26 mouse cellular contexts compared by ENCODE assay signal in genomic region chr17:45517549-45518215, GRCm38 (mm10). TPM values are rescaled to one million over a fixed set of nuclear protein-coding genes. Genes with fewer than 3 reads are reported as not detected.
A peak's percentile ranks its signal among the peaks of the same experiment; 100 is the strongest.
DNase-seq lines count a peak whose midpoint lies in the region; ATAC-seq and TF ChIP-seq lines count a peak whose summit lies in the region.
"Had no signal": no experiment of that assay in that cellular context is flagged by ENCODE, and none has a peak within 500 bp of the region (broad histone marks: within the 10 kb centered on the region; RNA-seq: fewer than 3 reads in every experiment).

No protein-coding gene starts in this region.

- ATAC-seq in hematopoietic stem cell, adult 5-6 weeks (replicated peaks in 1 of 2; ENCODE audit: insufficient read depth in 1 of 2, low FRiP score in 2 of 2, low TSS enrichment in 1 of 2, low read depth in 1 of 2, poor library complexity in 2 of 2, severe bottlenecking in 2 of 2), result peak; percentile 17 to 46; a peak in 1 of 4 replicates
- no peak for ATAC-seq in lung, postnatal 0 days
- no peak for ATAC-seq in kidney, embryonic 15.5 days (replicated peaks; ENCODE audit: low FRiP score)
- ATAC-seq: activated CD4-positive, CD25-positive, alpha-beta regulatory T cell, adult 4 months; CD4-positive, CD25-positive, alpha-beta regulatory T cell, adult 4 months; intestine, embryonic 15.5 days; Patski had no signal

- no peak overlapping the region for H3K27ac ChIP-seq in lung, postnatal 0 days (ENCODE audit: low read length)
- H3K27ac ChIP-seq in kidney, embryonic 15.5 days, result no peak overlapping the region
- H3K27ac ChIP-seq: embryonic facial prominence, embryonic 12.5 days; forebrain, embryonic 12.5 days; hindbrain, embryonic 13.5 days; intestine, embryonic 15.5 days had no signal

- peaks cover 75% of the 10 kb centered on the region for H3K4me1 ChIP-seq in E14TG2a.4 (replicated peaks; ENCODE audit: low read depth, low read length)
- H3K4me1 ChIP-seq in lung, postnatal 0 days (ENCODE audit: insufficient read depth, low read depth, low read length), result no peaks in the 10 kb centered on the region
- H3K4me1 ChIP-seq in kidney, embryonic 15.5 days, result peaks cover 3% of the 10 kb centered on the region

- H3K36me3 ChIP-seq in E14TG2a.4 (ENCODE audit: insufficient read depth, low read length), result peaks cover 78% of the 10 kb centered on the region
- H3K36me3 ChIP-seq in lung, postnatal 0 days (ENCODE audit: insufficient read depth, low read length), result no peaks in the 10 kb centered on the region
- H3K36me3 ChIP-seq in kidney, embryonic 15.5 days, result peaks cover 34% of the 10 kb centered on the region

- H3K4me2 ChIP-seq in lung, postnatal 0 days (replicated peaks; ENCODE audit: low read depth, low read length), result no peak overlapping the region
- H3K4me2 ChIP-seq in kidney, embryonic 15.5 days, result no peak overlapping the region
- H3K4me2 ChIP-seq: embryonic facial prominence, embryonic 12.5 days; forebrain, embryonic 12.5 days; heart, embryonic 12.5 days; hindbrain, embryonic 13.5 days; intestine, embryonic 15.5 days had no signal

- TF ChIP-seq CTCF in E14TG2a.4 (conservative IDR thresholded peaks at IDR 0.05; ENCODE audit: low read length), result no peak
- no peak for TF ChIP-seq CTCF in lung, postnatal 0 days (IDR thresholded peaks at IDR 0.05)

- WGBS in lung, postnatal 0 days, result 86% methylated on average over 28 of the region's 28 CpGs
- 89% methylated on average over 28 of the region's 28 CpGs for whole genome bisulfite sequencing in kidney, embryonic 15.5 days

- H3K9ac ChIP-seq in lung, postnatal 0 days (replicated peaks; ENCODE audit: low read depth), result no peak overlapping the region
- no peak overlapping the region for H3K9ac ChIP-seq in kidney, embryonic 15.5 days
- H3K9ac ChIP-seq: embryonic facial prominence, embryonic 12.5 days; forebrain, embryonic 12.5 days; forebrain, postnatal 0 days; heart, embryonic 12.5 days; intestine, embryonic 15.5 days had no signal

- H3K27me3 ChIP-seq in E14TG2a.4 (ENCODE audit: insufficient read depth, low read length), result no peaks in the 10 kb centered on the region
- H3K27me3 ChIP-seq in lung, postnatal 0 days (replicated peaks; ENCODE audit: insufficient read depth, low read length), result no peaks in the 10 kb centered on the region
- 0 out of 2 replicates have a peak, but pooled peaks cover 6% of the 10 kb centered on the region for H3K27me3 ChIP-seq in kidney, embryonic 15.5 days
- H3K27me3 ChIP-seq: embryonic facial prominence, embryonic 12.5 days; forebrain, embryonic 12.5 days; heart, embryonic 12.5 days; hindbrain, embryonic 13.5 days; intestine, embryonic 15.5 days; Patski had no signal

- peak; percentile 61 for DNase-seq in cerebellum, adult 9-10 months
- DNase-seq in cerebellum, postnatal 4 days (ENCODE audit: low spot score in 2 of 2), result no peak
- DNase-seq in cerebellum, adult 9-11 months, result peak; percentile 69
- no peak for DNase-seq in lung, postnatal 0 days (ENCODE audit: low spot score)
- DNase-seq in layer of hippocampus, adult 9-11 months, result no peak
- DNase-seq: adrenal gland, postnatal 14 days; B cell, adult 2 months; forebrain, postnatal 0 days; gastrocnemius, postnatal 14 days; kidney, adult 18-20 months had no signal

- 0 out of 2 replicates have a peak overlapping the region, but pooled peaks have one; percentile 4 for H3K4me3 ChIP-seq in E14TG2a.4 (replicated peaks; ENCODE audit: low read length)
- H3K4me3 ChIP-seq in lung, postnatal 0 days (ENCODE audit: low read depth, low read length), result no peak overlapping the region
- no peak overlapping the region for H3K4me3 ChIP-seq in kidney, embryonic 15.5 days (replicated peaks)
- H3K4me3 ChIP-seq: embryonic facial prominence, embryonic 12.5 days; forebrain, embryonic 12.5 days; heart, embryonic 12.5 days; hindbrain, embryonic 13.5 days; intestine, embryonic 15.5 days had no signal

- no peaks in the 10 kb centered on the region for H3K9me3 ChIP-seq in E14TG2a.4 (ENCODE audit: low read length)
- H3K9me3 ChIP-seq in lung, postnatal 0 days (ENCODE audit: low read length), result no peaks in the 10 kb centered on the region
- no peaks in the 10 kb centered on the region for H3K9me3 ChIP-seq in kidney, embryonic 15.5 days (replicated peaks)
- H3K9me3 ChIP-seq: embryonic facial prominence, embryonic 12.5 days; forebrain, embryonic 12.5 days; heart, embryonic 12.5 days; hindbrain, embryonic 13.5 days; intestine, embryonic 15.5 days had no signal

- TF ChIP-seq EP300 in lung, postnatal 0 days (IDR thresholded peaks at IDR 0.05), result no peak

RNA-seq across cellular contexts. Expression of gene Tcte1, which starts 5.6 kb away (rescaled TPM):
- not detected in 2 replicates for total RNA-seq in hematopoietic stem cell, adult 5-6 weeks (2017)
- 2.7 and 2.8 TPM in 2 replicates for polyA plus RNA-seq in lung, postnatal 0 days (2015; fragmentation: Nextera tagmentation; extraction: Ambion mirVana)
- polyA plus RNA-seq in kidney, embryonic 15.5 days (2015; fragmentation: Nextera tagmentation; extraction: Ambion mirVana), result 0.14 and 0.22 TPM in 2 replicates
- total RNA-seq: adrenal gland, adult 18-20 months; adrenal gland, postnatal 14 days; gastrocnemius, adult 18-20 months; gastrocnemius, postnatal 14 days; heart, adult 8-10 months; heart, postnatal 25 days; MEL had no signal
- polyA plus RNA-seq: activated CD4-positive, CD25-positive, alpha-beta regulatory T cell, adult 4 months; CD4-positive, CD25-positive, alpha-beta regulatory T cell, adult 4 months; Patski had no signal

RNA-seq across cellular contexts. Expression of gene Aars2, which starts 11.0 kb away (rescaled TPM):
- 6.2 and 8.2 TPM in 2 replicates for total RNA-seq in hematopoietic stem cell, adult 5-6 weeks (2017)
- 5.9 and 6.0 TPM in 2 replicates for polyA plus RNA-seq in lung, postnatal 0 days (2015; fragmentation: Nextera tagmentation; extraction: Ambion mirVana)
- polyA plus RNA-seq in kidney, embryonic 15.5 days (2015; fragmentation: Nextera tagmentation; extraction: Ambion mirVana), result 21.7 and 24.6 TPM in 2 replicates

RNA-seq across cellular contexts. Expression of gene Tmem151b, which starts 31.8 kb away (rescaled TPM):
- 0.25 TPM in 2 replicates for total RNA-seq in hematopoietic stem cell, adult 5-6 weeks (2017)
- polyA plus RNA-seq in lung, postnatal 0 days (2015; fragmentation: Nextera tagmentation; extraction: Ambion mirVana), result 0.07 and 0.12 TPM in 2 replicates
- 3.1 and 3.4 TPM in 2 replicates for polyA plus RNA-seq in kidney, embryonic 15.5 days (2015; fragmentation: Nextera tagmentation; extraction: Ambion mirVana)
- total RNA-seq: gastrocnemius, adult 18-20 months had no signal
- polyA plus RNA-seq: activated CD4-positive, CD25-positive, alpha-beta regulatory T cell, adult 4 months had no signal

RNA-seq across cellular contexts. Expression of gene Nfkbie, which starts 37.8 kb away (rescaled TPM):
- total RNA-seq in hematopoietic stem cell, adult 5-6 weeks (2017), result 20.5 and 22.7 TPM in 2 replicates
- 2.4 and 5.0 TPM in 2 replicates for polyA plus RNA-seq in lung, postnatal 0 days (2015; fragmentation: Nextera tagmentation; extraction: Ambion mirVana)
- polyA plus RNA-seq in kidney, embryonic 15.5 days (2015; fragmentation: Nextera tagmentation; extraction: Ambion mirVana), result 5.3 and 5.7 TPM in 2 replicates

RNA-seq across cellular contexts. Expression of gene Spats1, which starts 42.5 kb away (rescaled TPM):
- total RNA-seq in hematopoietic stem cell, adult 5-6 weeks (2017), result 0.31 TPM in 1 of 2 replicates, not detected in the other
- 0.19 and 0.37 TPM in 2 replicates for polyA plus RNA-seq in lung, postnatal 0 days (2015; fragmentation: Nextera tagmentation; extraction: Ambion mirVana)
- 0.29 and 0.48 TPM in 2 replicates for polyA plus RNA-seq in kidney, embryonic 15.5 days (2015; fragmentation: Nextera tagmentation; extraction: Ambion mirVana)
- total RNA-seq: adrenal gland, adult 18-20 months; adrenal gland, postnatal 14 days; gastrocnemius, adult 18-20 months had no signal

Comparison
In these comparisons a context has a peak if more than half of its experiments do, and no peak if none do; other contexts are left out.
1. DNase-seq: peak in cerebellum, adult 9-10 months (single experiment) and cerebellum, adult 9-11 months (single experiment); none in cerebellum, postnatal 4 days (0 of 2), lung, postnatal 0 days (single experiment) and layer of hippocampus, adult 9-11 months (single experiment).
2. ATAC-seq: peak in hematopoietic stem cell, adult 5-6 weeks (2 of 2); none in lung, postnatal 0 days (single experiment) and kidney, embryonic 15.5 days (single experiment).